Mouse (Mus musculus) midbrain, postnatal 0 days (tissue): ENCODE measurements at regions not wholly inside any gene's neighbourhood (a gene's known extent, or its start where the extent isn't known, plus 50 kb on each side); places are given as distances from the start of the nearest gene placed in this dataset.

Experiments used
- ATAC-seq: fragments of 200-750 bp; cut with Nextera tagmentation; 2 replicates; pipeline ENCODE4 v1.8.0; 2017; ENCODE audit warnings: moderate number of reproducible peaks, mild to moderate bottlenecking, moderate TSS enrichment, moderate library complexity; ENCODE audit not compliant: low FRiP score
- DNase-seq: peaks from one replicate; pipeline ENCODE4 v3.0.0-alpha.2; 2015; ENCODE audit warnings: low spot score
- H3K27ac ChIP-seq: fragments of 300-500 bp; sonication (generic); 2 replicates; pipeline ENCODE4 v1.5.1; 2014; ENCODE audit warnings: low read depth, mild to moderate bottlenecking, low read length, mixed read lengths
- H3K27me3 ChIP-seq: fragments of 300-500 bp; sonication (generic); 2 replicates; pipeline ENCODE4 v1.6.1; 2014; ENCODE audit warnings: low read length, control low read depth, mixed read lengths; ENCODE audit not compliant: insufficient read depth
- H3K36me3 ChIP-seq: fragments of 300-500 bp; sonication (generic); 2 replicates; pipeline ENCODE4 v1.6.1; 2014; ENCODE audit warnings: low read length, control low read depth, mixed read lengths; ENCODE audit not compliant: insufficient read depth
- H3K4me1 ChIP-seq: fragments of 300-500 bp; sonication (generic); 2 replicates; pipeline ENCODE4 v1.6.1; 2014; ENCODE audit warnings: mild to moderate bottlenecking, control low read depth, antibody characterized with exemption, low read length, mixed read lengths; ENCODE audit not compliant: insufficient read depth
- H3K4me2 ChIP-seq: fragments of 300-500 bp; sonication (generic); 2 replicates; pipeline ENCODE4 v1.6.1; 2014; ENCODE audit warnings: low read depth, mild to moderate bottlenecking, low read length, mixed read lengths; ENCODE audit not compliant: poor library complexity, severe bottlenecking
- H3K4me3 ChIP-seq: fragments of 300-500 bp; sonication (generic); 2 replicates; pipeline ENCODE4 v1.5.1; 2014; ENCODE audit warnings: low read depth, mild to moderate bottlenecking, low read length, moderate library complexity
- H3K9ac ChIP-seq: fragments of 300-500 bp; sonication (generic); replicated peaks from 2 replicates; pipeline ENCODE4 v1.6.1; 2014; ENCODE audit warnings: mild to moderate bottlenecking, low read length, moderate library complexity, mixed read lengths; ENCODE audit not compliant: poor library complexity, severe bottlenecking
- H3K9me3 ChIP-seq: fragments of 300-500 bp; sonication (generic); 2 replicates; pipeline ENCODE4 v1.6.1; 2016; ENCODE audit warnings: low read length, control low read depth
- CTCF ChIP-seq: IDR thresholded peaks from 2 replicates; pipeline ENCODE4 v1.5.1; 2016; ENCODE audit warnings: antibody characterized with exemption, mild to moderate bottlenecking
- WGBS: fragments of 180-500 bp; shearing (Covaris S2); extraction: QIAGEN DNeasy Blood & Tissue Kit; methylation state at CpG from one replicate; pipeline ENCODE4 v1.1.7; 2014; 5-methylcytosine and 5-hydroxymethylcytosine counted together

DNA sequence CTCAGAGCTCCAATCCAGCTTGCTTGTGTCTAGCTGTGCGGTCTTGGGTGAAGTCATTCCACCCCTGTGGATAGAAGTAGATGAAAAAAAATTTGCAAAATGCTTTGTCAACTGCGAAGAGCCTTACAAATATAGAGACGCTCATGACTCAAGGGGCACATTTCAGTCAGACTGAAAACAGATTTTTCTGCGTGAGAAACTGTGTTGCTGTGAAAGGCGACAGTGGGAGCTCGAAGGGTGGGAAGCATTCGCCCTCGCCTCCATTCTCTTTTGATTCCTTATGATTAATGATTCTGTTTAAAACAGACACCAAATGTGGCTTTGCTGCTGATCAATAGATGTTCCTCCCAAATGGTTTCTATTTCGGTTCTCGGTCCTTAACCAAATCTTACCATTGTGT lies 204.2 kb downstream of the Nrp2 start:
- Histone ChIP-seq H3K9me3 (no peaks in the 10 kb centered on the region), H3K4me2 (no peak overlapping the region), H3K36me3 (no peaks in the 10 kb centered on the region), H3K9ac (no peak overlapping the region), H3K4me3 (no peak overlapping the region), H3K27me3 (no peaks in the 10 kb centered on the region), H3K4me1 (peaks cover 2% of the 10 kb centered on the region; the same call in 1 of the 2 replicates), H3K27ac (no peak overlapping the region)
- no peak for TF ChIP-seq CTCF
- DNase-seq (no peak), ATAC-seq (no peak)
- WGBS: 87% methylated on average over 10 of the region's 10 CpGs
